Mouse (Mus musculus) kidney, adult 2 months (tissue): ENCODE data around the gene 4931414P19Rik. TPM values are rescaled to one million over a fixed set of nuclear protein-coding genes. Genes with fewer than 3 reads are reported as not detected.
"Not testable (repeated sequence)": the region's sequence is repeated elsewhere in the genome, so short reads cannot be mapped to it uniquely, and the experiment has no call there.

Experiments
- DNase-seq: peaks from one replicate; pipeline ENCODE4 v3.0.0; 2021
- H3K27ac ChIP-seq: fragments of 200-500 bp; 2 replicates; pipeline ENCODE4 v1.5.1; 2012; ENCODE audit warnings: low read depth, low read length, control low read depth, inconsistent platforms; ENCODE audit not compliant: insufficient read depth
- H3K27me3 ChIP-seq: fragments of 200-500 bp; replicated peaks from 2 replicates; pipeline ENCODE4 v1.6.1; 2012; ENCODE audit warnings: mild to moderate bottlenecking, moderate library complexity, low read length, inconsistent platforms; ENCODE audit not compliant: control insufficient read depth, insufficient read depth
- H3K36me3 ChIP-seq: fragments of 200-500 bp; 2 replicates; pipeline ENCODE4 v1.6.1; 2012; ENCODE audit warnings: mild to moderate bottlenecking, moderate library complexity, low read length, inconsistent platforms; ENCODE audit not compliant: control insufficient read depth, insufficient read depth
- H3K4me1 ChIP-seq: fragments of 200-500 bp; 2 replicates; pipeline ENCODE4 v1.6.1; 2011; ENCODE audit warnings: low read length; ENCODE audit not compliant: control insufficient read depth, insufficient read depth
- H3K4me3 ChIP-seq: fragments of 200-500 bp; 2 replicates; pipeline ENCODE4 v1.5.1; 2011; ENCODE audit warnings: mild to moderate bottlenecking, low read depth, low read length, control low read depth; ENCODE audit not compliant: insufficient read depth
- CTCF ChIP-seq: fragments of 200-500 bp; conservative IDR thresholded peaks from 2 replicates; pipeline ENCODE4 v1.5.1; 2011; ENCODE audit warnings: low read depth, mild to moderate bottlenecking, control low read depth, low read length, moderate library complexity, mixed read lengths; ENCODE audit not compliant: insufficient read depth, insufficient read length
- POLR2A ChIP-seq: fragments of 200-500 bp; IDR thresholded peaks from one replicate; pipeline ENCODE4 v1.6.1; 2011; ENCODE audit warnings: low read depth, low read length, control low read depth
- WGBS: fragments of 180-500 bp; shearing (Covaris S2); methylation state at CpG from one replicate; pipeline ENCODE4 v1.1.7; 2018; 5-methylcytosine and 5-hydroxymethylcytosine counted together
- polyA plus RNA-seq: library from polyadenylated mRNA; depleted of rRNA; stranded (reverse); fragments of >200 nt; gene quantifications from 2 replicates; pipeline ENCODE4 v1.2.3, GENCODE M21; 2012

Gene 4931414P19Rik
- polyA plus RNA-seq, 1 experiment: 6.5 TPM

DNA sequence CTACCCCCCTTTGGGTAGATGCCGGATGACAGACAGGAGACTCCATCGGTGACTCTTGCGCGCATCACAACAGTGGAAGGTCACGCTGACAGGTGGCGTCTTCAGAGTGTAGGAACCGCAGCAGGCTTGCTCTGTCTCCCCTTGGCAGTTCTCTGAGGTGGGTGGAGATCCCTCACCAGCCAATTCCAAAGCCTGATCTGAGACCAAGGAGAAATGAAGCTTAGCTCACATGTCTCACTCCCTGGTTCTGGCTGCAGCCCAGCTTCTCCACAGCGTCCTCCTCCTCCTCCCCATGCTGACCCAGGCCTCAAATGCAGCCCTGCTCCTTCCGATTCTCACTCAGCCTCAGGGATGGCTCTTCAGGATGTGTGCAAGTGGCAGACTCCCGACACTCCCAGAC is 19.2 kb upstream of the 4931414P19Rik start:
- WGBS: 82% methylated on average over 10 of the region's 10 CpGs
- no peaks in the 10 kb centered on the region for H3K27me3 ChIP-seq
- no peaks in the 10 kb centered on the region for H3K36me3 ChIP-seq
- H3K4me1 ChIP-seq: no peaks in the 10 kb centered on the region
- H3K4me3 ChIP-seq: no peak overlapping the region
- no peak for DNase-seq
- TF ChIP-seq POLR2A: no peak
- no peak for TF ChIP-seq CTCF
- H3K27ac ChIP-seq: no peak overlapping the region

DNA sequence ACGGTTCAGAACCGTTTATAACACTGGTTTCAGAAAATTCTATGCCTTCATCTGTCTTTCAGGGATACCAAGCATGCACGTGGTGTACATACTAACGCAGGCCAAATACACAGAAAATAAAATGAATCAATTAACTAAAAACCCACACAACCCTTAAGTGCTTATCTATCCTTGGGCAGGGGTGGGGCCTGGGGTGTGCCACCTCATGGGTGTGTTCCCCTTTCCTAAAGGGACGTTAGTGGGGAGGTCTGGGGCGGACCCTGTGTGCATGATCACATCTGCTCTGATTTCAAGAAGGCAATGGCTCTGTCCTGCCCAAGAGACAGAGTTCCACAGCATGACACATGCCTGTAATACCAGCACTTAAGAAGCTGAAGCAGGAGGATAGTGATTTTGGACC is 17.5 kb upstream of the 4931414P19Rik start:
- no peak for DNase-seq
- no peak overlapping the region for H3K27ac ChIP-seq
- H3K36me3 ChIP-seq: no peaks in the 10 kb centered on the region
- H3K27me3 ChIP-seq: no peaks in the 10 kb centered on the region
- WGBS: 90% methylated on average over 6 of the region's 6 CpGs
- no peak for TF ChIP-seq CTCF
- TF ChIP-seq POLR2A: no peak
- no peak overlapping the region for H3K4me3 ChIP-seq
- no peaks in the 10 kb centered on the region for H3K4me1 ChIP-seq

- Histone ChIP-seq H3K4me3 (no peak within 1 kb of the TSS), H3K27me3 (no peaks in the 10 kb centered on the region), H3K27ac (no peak within 1 kb of the TSS), H3K4me1 (no peaks in the 10 kb centered on the region), H3K36me3 (no peaks in the 10 kb centered on the region)
- no peak for TF ChIP-seq CTCF
- TF ChIP-seq POLR2A: no peak
- DNase-seq: no peak
- 96% methylated on average over 1 of the region's 1 CpGs for WGBS
Observed at GRCm38 (mm10) chr14:54621133-54621532, 15.3 kb upstream of the 4931414P19Rik start, which contains the start of gene Psmb11. TSS of gene Psmb11 (plus strand) at chr14:54621433.

DNA sequence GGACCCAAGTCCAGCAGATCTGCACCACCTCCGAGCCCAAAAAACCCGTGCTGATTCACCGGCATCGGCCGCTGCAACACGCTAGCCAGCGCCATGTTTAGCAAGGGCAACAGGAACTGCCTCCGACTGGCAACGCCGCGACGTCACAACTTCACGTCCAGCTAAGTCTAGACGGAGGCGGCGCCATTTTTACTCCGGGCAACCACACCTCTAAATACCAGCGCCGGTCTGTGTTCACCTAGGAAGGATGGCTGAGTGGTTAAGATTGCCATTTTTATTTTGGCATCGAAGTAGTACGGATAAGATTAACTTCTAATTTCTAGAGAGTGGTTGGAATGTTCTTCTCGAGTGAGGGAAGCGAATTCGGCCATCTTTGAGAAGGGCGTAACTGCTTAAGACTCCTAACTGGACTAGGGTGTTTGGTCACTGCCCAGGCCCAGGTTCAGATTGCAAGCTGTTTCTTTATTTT is 12.1 kb upstream of the 4931414P19Rik start, which contains the start of gene Psmb5:
Gene Psmb5 (minus strand): TSS at position 126 of the 469 bp plus-strand sequence.
- no peaks in the 10 kb centered on the region for H3K4me1 ChIP-seq
- H3K4me3 ChIP-seq: peak within 1 kb of the TSS; percentile 98
- peak; percentile 38 for TF ChIP-seq POLR2A
- no peak for TF ChIP-seq CTCF
- H3K27ac ChIP-seq: peak within 1 kb of the TSS; percentile 87
- under 1% methylated on average over 25 of the region's 25 CpGs for WGBS
- peak; percentile 94 for DNase-seq
- no peaks in the 10 kb centered on the region for H3K27me3 ChIP-seq
- peaks cover 1% of the 10 kb centered on the region; the same call in 1 of the 2 replicates for H3K36me3 ChIP-seq

- TF ChIP-seq POLR2A: no peak
- no peak for TF ChIP-seq CTCF
- H3K4me1 ChIP-seq: no peaks in the 10 kb centered on the region
- H3K4me3 ChIP-seq: peak overlapping the region; percentile 98
- peak overlapping the region; percentile 58 for H3K27ac ChIP-seq
- H3K27me3 ChIP-seq: no peaks in the 10 kb centered on the region
- DNase-seq: no peak
- 1% methylated on average over 38 of the region's 38 CpGs for WGBS
- H3K36me3 ChIP-seq: peaks cover 1% of the 10 kb centered on the region; the same call in 1 of the 2 replicates
Observed at GRCm38 (mm10) chr14:54617152-54617896, 11.5 kb upstream of the 4931414P19Rik start.

- no peak for TF ChIP-seq POLR2A
- no peak for TF ChIP-seq CTCF
- WGBS: 87% methylated on average over 16 of the region's 16 CpGs
- Histone ChIP-seq H3K27me3 (no peaks in the 10 kb centered on the region), H3K4me1 (no peaks in the 10 kb centered on the region), H3K4me3 (no peak overlapping the region), H3K27ac (no peak overlapping the region), H3K36me3 (peaks cover 1% of the 10 kb centered on the region; the same call in 1 of the 2 replicates)
- DNase-seq: no peak
Observed at GRCm38 (mm10) chr14:54616226-54616825, 10.5 kb upstream of the 4931414P19Rik start.

DNA sequence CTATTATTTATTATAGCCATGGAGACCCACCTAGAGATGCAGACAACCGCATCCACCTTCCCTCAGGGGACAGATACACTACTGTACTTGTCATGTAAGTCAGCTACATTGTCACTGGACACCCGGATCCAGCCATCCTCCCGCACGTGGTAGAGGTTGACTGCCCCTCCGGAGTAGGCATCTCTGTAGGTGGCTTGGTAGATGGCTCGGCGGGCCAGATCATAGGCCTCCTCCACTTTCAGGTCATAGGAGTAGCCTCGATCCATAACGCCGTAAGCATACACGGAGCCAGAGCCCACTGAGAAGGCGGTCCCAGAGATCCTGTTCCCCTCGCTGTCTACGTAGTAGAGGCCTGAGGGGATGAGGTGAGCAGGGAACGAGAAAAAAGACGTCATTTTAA is 8.3 kb upstream of the 4931414P19Rik start:
- H3K27ac ChIP-seq, H3K27me3 ChIP-seq, H3K4me3 ChIP-seq, H3K4me1 ChIP-seq, H3K36me3 ChIP-seq, DNase-seq: not testable (repeated sequence)
- WGBS: 84% methylated on average over 16 of the region's 16 CpGs
